Mouse (Mus musculus): ENCODE results near the gene Canx.

GRCm38 (mm10) chr11:50279005-50279404, 46.5 kb downstream of the Canx start:
- TF ChIP-seq CTCF (IDR thresholded peaks at IDR 0.05; ENCODE audit: extremely low read depth, insufficient read depth, low read length) (no peak), POLR2A (IDR thresholded peaks at IDR 0.05; ENCODE audit: extremely low read depth, insufficient read depth, low read length) (no peak)

Data from cortical plate, adult 2 months (tissue).